Mouse (Mus musculus): ENCODE measurements around the gene Nhsl1. TPM values are rescaled to one million over a fixed set of nuclear protein-coding genes. Genes with fewer than 3 reads are reported as not detected.
"Not testable (repeated sequence)": the region's sequence is repeated elsewhere in the genome, so short reads cannot be mapped to it uniquely, and the experiment has no call there.

Gene Nhsl1
- polyA plus RNA-seq, 1 experiment = 1.6 TPM

DNA sequence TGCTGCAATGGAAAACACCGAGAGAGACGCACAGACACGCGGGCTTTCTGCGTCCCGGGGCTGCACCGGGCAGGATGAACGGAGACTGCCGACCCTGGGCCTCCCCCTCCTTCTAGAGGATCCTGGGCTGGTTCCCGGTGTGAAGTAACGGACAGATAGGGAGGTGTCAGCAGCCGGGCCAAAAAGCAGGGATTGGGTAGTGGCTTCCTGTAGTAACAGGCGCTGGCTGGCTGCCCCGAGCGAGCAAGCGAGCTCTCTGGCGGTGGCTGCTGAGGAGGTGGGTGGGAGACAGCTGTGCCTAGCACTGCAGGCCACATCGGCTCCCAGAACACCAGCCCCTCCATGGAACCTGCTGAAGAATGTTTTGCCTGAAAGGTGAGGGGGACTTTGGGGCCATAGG lies 112.2 kb downstream of the Nhsl1 start:
- peak overlapping the region; percentile 31 for H3K27ac ChIP-seq (replicated peaks; ENCODE audit: low read depth, low read length)
- H3K4me1 ChIP-seq (ENCODE audit: control insufficient read depth, insufficient read depth, insufficient read length, low read length) = peaks cover 6% of the 10 kb centered on the region; the same call in 1 of the 2 replicates

DNA sequence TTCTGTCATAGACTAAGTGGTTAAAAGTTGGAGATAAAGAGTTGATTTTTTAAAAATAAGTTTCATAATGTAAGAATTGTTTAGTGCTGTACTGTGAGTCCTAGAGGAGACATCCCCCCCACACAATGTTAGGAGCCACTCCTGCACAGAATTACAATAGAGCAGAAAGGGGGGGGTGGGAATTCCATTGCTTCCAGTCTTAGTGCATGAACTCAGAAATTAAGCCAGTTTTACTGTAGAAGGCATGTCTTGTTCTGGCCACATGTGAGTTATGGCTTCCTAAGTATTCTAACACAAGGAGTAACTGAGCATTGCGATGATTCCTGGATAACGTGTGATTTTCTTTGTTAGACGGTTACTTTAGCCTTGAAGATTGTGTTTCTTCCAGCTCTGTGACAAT lies 112.8 kb downstream of the Nhsl1 start:
- Histone ChIP-seq H3K4me3 (ENCODE audit: insufficient read depth, low read depth, low read length) (peak overlapping the region; percentile 23; the same call in 1 of the 2 replicates), H3K4me1 (ENCODE audit: control insufficient read depth, insufficient read depth, insufficient read length, low read length) (peaks cover 6% of the 10 kb centered on the region; the same call in 1 of the 2 replicates), H3K27ac (replicated peaks; ENCODE audit: low read depth, low read length) (no peak overlapping the region)

More for the DNA sequence above, 112.2 kb downstream of the Nhsl1 start:
- H3K4me3 ChIP-seq (ENCODE audit: insufficient read depth, low read depth, low read length) = peak overlapping the region; percentile 57

DNA sequence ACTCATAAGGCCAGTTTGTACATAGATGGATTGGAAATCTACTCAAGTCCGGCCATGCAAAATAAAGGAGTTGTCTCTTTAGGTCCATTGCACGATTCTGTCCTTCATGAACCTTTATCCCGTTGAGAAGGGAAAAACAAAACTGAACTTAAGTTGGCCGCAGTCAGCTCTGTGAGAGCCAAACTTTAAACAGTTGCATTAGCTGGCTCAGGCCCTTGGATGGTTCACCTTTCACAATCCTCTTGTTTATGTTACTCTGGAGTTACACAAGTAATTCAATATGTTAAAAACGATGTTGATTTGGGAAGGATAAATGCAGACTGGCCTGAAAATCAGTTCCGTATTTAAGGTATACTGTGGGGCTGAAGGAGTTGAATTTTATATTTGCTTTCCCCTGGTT lies 116.7 kb downstream of the Nhsl1 start:
- Histone ChIP-seq H3K4me1 (ENCODE audit: control insufficient read depth, insufficient read depth, insufficient read length, low read length) (peaks cover 3% of the 10 kb centered on the region; the same call in 1 of the 2 replicates), H3K4me3 (ENCODE audit: insufficient read depth, low read depth, low read length) (no peak overlapping the region), H3K27ac (replicated peaks; ENCODE audit: low read depth, low read length) (no peak overlapping the region)

DNA sequence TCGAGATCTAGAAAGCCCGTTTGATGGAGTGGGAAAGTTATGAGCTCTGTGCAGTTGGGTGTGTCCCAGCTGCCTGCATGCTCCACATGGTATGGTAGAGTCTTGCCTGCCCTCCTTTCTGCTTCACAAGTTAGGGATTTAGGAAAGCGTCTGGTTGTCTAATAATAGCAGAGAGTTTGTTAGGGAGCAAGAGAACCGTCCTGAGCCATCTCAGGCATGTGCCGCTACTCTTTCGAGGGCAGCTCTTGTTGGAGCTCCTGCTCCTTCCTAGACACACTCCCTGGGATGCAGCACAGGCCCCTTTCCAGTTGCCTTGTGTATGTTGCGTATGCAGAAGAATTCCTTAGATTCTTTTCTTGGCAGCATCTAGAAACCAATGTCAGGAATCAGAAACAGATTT lies 117.2 kb downstream of the Nhsl1 start:
- no peak overlapping the region for H3K4me3 ChIP-seq (ENCODE audit: insufficient read depth, low read depth, low read length)
- no peak overlapping the region for H3K27ac ChIP-seq (replicated peaks; ENCODE audit: low read depth, low read length)
- peaks cover 3% of the 10 kb centered on the region; the same call in 1 of the 2 replicates for H3K4me1 ChIP-seq (ENCODE audit: control insufficient read depth, insufficient read depth, insufficient read length, low read length)

DNA sequence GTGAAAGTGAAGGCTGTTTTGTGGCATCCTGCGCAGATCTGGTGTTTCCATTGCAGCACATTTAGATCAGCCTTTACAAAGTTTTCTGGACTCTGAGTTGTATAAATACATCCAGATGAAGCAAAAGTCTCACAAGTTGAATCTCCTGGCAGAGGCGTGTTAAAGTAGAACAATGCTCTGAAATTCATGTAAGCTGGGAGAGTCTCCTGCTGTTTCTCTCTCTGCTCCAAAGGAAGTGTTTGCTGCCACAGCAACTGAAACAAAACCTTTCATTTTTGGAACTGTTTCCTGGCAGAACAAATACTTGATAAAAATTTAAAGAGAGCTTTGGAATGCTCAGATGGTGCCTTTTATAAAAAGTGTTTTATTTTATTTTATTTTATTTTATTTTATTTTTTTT lies 118.8 kb downstream of the Nhsl1 start:
- no peak overlapping the region for H3K4me3 ChIP-seq (ENCODE audit: insufficient read depth, low read depth, low read length)
- peaks cover 3% of the 10 kb centered on the region; the same call in 1 of the 2 replicates for H3K4me1 ChIP-seq (ENCODE audit: control insufficient read depth, insufficient read depth, insufficient read length, low read length)
- no peak overlapping the region for H3K27ac ChIP-seq (replicated peaks; ENCODE audit: low read depth, low read length)

DNA sequence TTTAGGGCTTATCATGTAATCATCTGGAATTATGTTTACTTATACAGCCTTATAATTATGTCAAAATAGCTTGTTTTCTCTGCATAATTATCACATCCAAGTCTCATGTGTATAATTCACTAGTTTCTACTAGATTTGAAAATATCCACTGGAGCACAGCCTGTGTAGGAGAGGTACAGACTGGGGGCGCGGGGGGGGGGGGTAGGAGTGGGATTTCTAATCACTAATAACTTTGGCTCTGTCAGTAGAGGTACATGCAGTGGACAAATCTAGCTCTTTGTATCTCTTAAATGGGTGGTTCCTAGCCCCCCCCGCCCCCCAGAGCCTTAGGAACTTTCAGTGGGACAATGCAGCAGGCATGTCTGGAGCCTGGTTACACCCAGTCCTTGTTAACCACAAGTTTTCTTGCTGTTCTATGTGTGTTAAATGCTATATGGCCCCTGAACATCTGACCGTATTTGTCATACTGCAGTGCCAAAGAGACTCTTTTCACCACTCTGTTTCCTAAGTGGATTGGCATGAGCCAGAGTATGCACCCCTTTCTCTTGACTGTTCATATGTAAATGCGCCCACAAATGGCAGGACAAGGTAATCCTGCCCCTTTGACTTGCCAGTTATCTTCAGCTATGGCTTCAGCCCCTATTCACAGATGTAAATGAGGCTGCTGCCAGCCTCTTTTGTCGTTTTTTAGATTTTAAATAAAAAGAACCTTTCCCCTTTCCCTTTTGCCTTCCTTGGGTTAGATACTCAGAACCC lies 127.0 kb downstream of the Nhsl1 start:
- no peaks in the 10 kb centered on the region for H3K4me1 ChIP-seq (ENCODE audit: control insufficient read depth, insufficient read depth, insufficient read length, low read length)
- H3K27ac ChIP-seq (replicated peaks; ENCODE audit: low read depth, low read length) = no peak overlapping the region
- H3K4me3 ChIP-seq (ENCODE audit: insufficient read depth, low read depth, low read length) = no peak overlapping the region

DNA sequence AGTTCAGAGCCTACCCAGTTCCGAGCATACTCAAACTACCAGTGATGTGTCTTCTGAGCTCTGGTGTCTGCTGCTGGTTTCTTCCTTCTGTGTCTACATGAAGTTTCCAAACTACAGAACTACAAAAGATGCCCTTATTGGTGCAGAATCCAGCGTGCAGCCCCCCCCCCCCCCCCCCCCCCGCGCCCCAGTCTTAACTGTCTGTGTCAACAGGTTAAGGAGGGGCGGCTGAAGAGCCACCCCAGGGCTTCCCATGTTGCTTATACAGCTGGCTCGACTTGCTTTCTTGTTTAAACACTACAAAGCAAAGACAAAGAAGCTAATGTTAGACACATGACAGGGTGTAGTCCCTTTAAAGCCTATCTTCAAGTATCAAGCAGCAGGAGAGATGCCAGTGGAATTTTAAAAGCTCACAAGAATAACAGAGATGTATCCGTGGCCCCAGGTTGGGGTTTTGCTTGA lies 127.6 kb downstream of the Nhsl1 start:
- Histone ChIP-seq H3K4me3 (ENCODE audit: insufficient read depth, low read depth, low read length) (no peak overlapping the region), H3K4me1 (ENCODE audit: control insufficient read depth, insufficient read depth, insufficient read length, low read length) (no peaks in the 10 kb centered on the region), H3K27ac (replicated peaks; ENCODE audit: low read depth, low read length) (no peak overlapping the region)

DNA sequence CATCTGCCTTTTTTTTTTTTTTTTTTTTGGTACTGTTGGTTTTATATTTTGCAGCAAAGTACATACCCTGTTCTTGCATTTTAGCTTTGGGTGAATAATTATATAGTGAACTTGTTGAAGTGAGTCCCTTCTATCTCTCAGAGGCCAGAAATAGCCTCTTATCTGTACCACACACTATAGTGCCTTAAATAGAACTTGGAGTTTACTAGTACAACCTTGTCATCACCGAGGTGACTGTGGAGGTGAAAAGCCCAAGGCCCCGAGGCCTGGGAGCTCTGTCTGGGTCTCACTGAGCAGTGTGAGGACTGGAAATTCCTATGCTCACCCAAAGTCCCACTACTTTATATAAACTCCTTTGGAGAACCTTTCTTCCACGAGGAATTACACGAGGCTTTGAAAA lies 128.5 kb downstream of the Nhsl1 start:
- Histone ChIP-seq H3K4me3 (ENCODE audit: insufficient read depth, low read depth, low read length) (no peak overlapping the region), H3K27ac (replicated peaks; ENCODE audit: low read depth, low read length) (no peak overlapping the region), H3K4me1 (ENCODE audit: control insufficient read depth, insufficient read depth, insufficient read length, low read length) (no peaks in the 10 kb centered on the region)

DNA sequence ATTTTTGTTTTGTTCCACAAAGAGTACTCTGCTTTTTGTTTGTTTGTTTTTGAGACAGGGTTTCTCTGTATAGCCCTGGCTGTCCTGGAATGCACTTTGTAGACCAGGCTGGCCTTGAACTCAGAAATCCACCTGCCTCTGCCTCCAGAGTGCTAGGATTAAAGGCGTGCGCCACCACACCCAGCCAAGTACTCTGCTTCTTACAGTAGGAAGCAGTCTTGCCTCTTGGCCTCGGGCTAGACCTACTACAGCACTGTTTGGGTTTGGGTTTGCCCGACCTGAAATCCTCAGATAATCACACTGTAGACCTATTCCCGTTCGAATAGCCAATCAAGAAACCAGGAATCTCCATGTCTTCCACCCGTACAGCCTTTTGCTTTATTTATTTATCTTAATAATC lies 130.1 kb downstream of the Nhsl1 start:
- H3K4me1 ChIP-seq (ENCODE audit: control insufficient read depth, insufficient read depth, insufficient read length, low read length); H3K27ac ChIP-seq (replicated peaks; ENCODE audit: low read depth, low read length); H3K4me3 ChIP-seq (ENCODE audit: insufficient read depth, low read depth, low read length): not testable (repeated sequence)

DNA sequence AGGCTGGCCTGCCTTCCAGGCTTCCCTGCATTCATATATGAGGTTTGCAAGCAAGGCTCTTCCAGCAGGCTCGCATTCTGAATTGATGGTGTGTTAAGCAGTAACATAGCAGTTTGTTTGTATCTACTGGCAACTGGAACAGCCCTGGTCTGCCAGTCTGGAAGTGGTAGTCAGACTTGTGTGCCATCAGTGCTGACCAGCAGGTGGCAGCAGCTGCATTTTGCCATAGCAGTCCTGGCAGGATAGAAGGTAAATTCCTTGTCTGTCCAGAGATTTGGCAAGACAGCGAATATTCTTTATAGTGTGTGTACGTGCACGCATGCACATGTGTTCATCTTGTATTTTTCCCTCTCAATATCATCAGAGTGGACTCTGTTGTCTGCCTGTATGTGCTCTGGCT lies 134.6 kb downstream of the Nhsl1 start:
- Histone ChIP-seq H3K4me1 (ENCODE audit: control insufficient read depth, insufficient read depth, insufficient read length, low read length) (no peaks in the 10 kb centered on the region), H3K4me3 (ENCODE audit: insufficient read depth, low read depth, low read length) (no peak overlapping the region), H3K27ac (replicated peaks; ENCODE audit: low read depth, low read length) (no peak overlapping the region)

DNA sequence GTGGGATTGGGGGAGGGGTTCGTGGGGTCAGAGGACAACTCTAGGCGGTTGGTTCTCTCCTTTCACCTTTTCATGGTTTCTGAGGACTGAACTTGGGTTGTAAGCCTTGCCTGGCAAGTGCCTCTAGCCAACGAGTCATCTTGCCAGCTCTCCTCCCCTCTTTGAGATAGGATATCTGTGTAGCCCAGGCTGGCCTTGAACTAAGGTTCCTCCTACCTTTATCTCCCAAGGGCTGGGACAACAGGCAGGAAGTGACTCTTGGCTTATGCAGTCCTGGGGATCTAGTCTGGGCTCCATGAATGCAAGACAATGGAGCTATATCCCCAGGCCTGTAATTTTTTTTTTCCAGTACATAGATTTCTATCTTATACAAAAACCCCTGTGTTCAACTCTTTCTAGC lies 135.4 kb downstream of the Nhsl1 start:
- Histone ChIP-seq H3K27ac (replicated peaks; ENCODE audit: low read depth, low read length) (no peak overlapping the region), H3K4me1 (ENCODE audit: control insufficient read depth, insufficient read depth, insufficient read length, low read length) (no peaks in the 10 kb centered on the region), H3K4me3 (ENCODE audit: insufficient read depth, low read depth, low read length) (no peak overlapping the region)

DNA sequence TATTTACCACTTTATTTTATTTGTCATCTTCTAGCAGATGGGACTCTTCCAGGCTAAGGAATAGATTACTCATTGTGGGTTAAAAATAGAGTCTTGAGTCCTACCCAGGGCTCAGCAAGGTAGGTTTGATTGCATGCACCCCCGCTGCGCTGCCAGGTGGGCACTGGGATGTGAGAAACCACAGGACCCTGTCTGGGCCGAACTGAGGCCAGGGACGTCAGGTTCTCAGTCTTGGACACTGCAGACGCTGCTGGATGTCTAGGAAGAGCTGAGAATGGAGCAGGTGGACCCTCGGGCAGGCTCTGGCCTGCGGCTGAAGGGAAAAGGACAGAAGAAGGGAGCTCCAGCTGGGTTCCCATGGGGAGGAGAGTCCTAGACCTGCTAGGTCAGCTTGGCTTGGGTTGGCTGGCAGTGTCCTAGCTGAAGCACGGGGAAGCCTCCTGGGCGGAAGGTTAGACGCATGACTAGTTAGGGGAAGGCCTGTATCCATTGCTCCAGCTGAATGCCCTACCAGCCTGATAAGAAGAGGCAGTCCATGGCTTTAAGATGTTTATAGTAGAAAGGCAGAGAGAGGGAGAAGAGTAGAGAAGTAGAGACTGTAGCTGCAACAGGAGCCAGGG lies 136.6 kb downstream of the Nhsl1 start:
- Histone ChIP-seq H3K4me3 (ENCODE audit: insufficient read depth, low read depth, low read length) (no peak overlapping the region), H3K27ac (replicated peaks; ENCODE audit: low read depth, low read length) (no peak overlapping the region), H3K4me1 (ENCODE audit: control insufficient read depth, insufficient read depth, insufficient read length, low read length) (no peaks in the 10 kb centered on the region)

DNA sequence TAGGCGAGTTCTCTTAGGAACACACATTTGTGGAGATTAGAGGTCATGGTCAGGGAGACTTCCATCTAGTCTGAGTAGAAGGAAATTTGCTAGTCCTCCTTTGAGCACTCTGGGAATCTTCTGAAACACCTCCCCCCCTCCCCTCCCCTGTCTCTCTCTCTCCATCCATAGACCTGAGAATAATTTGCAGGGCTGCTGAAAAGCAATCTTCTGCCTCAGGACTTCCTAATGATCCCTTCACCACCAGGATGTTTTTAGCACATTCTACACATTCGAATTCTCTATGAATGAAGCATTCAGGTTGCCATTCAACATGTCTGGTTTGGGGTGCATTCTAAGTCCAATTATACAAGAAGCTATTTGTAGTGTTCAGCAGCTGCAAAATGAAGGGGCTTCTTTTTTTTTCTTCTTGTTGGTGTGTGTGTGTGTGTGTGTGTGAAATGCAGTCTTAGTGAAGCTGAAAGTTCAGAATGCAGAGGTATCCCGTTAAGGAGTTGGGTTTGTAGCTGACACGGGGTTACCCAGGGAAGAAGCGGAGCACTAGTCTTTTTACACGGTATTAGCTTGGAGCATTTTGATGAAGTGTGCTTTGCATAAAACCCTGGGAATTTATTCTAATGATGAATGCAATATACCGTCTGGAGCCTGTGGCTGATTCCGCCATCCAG lies 139.2 kb downstream of the Nhsl1 start:
- no peak overlapping the region for H3K4me3 ChIP-seq (ENCODE audit: insufficient read depth, low read depth, low read length)
- no peaks in the 10 kb centered on the region for H3K4me1 ChIP-seq (ENCODE audit: control insufficient read depth, insufficient read depth, insufficient read length, low read length)
- H3K27ac ChIP-seq (replicated peaks; ENCODE audit: low read depth, low read length) = no peak overlapping the region

DNA sequence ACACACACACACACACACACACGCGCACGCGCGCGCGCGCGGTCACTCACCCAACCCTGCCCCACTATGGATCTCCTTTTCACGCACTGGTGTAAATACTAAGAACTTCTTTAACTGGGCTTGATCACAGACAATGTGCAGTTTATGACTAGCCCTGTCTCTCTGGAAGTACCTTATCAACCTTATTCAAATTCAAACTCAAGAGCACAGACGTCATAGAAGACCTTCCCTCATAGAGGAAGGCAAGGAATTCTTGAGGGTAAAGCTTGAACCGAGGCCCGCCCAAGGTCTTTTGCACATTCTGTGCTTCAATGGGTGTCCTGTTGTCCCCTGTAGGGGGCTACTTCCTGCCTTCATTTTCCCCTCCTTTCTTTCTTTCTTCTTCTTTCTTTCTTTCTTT lies 142.6 kb downstream of the Nhsl1 start:
- Histone ChIP-seq H3K4me1 (ENCODE audit: control insufficient read depth, insufficient read depth, insufficient read length, low read length) (no peaks in the 10 kb centered on the region), H3K4me3 (ENCODE audit: insufficient read depth, low read depth, low read length) (no peak overlapping the region), H3K27ac (replicated peaks; ENCODE audit: low read depth, low read length) (no peak overlapping the region)

DNA sequence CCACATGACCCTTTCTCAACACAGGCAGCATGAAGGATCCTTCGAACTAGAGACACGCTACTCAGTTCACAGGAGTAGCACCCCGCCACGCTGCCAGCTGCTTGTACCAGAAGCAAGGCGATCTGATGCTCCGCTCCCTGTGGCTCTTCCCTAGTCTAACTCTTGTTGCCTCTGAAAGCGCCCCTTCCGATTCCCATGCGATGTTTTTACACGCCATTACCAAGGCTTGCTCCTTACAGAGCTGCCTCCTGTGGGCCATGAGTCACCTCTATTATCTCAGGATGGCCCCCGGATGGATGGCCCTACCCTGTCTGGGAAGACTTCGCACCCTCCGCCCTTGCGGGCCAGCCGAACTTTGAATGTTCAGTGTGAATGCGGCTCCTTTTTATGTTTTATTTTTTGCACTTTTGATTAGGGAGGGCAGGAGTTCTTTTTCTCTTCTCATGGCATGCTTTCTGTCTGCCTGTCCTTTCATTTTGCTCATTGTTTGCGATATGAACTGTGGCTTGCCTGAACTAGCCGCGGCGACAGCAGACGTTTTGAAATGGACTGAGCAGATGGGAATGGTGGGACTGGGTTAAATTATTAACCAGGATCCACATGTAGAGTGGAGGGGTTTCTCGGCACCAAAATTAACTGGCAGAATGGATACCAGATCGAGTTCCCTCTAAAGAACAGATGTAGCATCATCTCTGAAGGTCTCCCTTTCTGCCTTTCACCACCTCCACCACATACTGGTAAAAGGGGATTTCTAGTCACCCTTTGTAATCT lies 144.5 kb downstream of the Nhsl1 start:
- Histone ChIP-seq H3K27ac (replicated peaks; ENCODE audit: low read depth, low read length) (no peak overlapping the region), H3K4me3 (ENCODE audit: insufficient read depth, low read depth, low read length) (no peak overlapping the region), H3K4me1 (ENCODE audit: control insufficient read depth, insufficient read depth, insufficient read length, low read length) (no peaks in the 10 kb centered on the region)
